Mouse (Mus musculus): ENCODE measurements around the gene Baz2b.
A peak's percentile ranks its signal among the peaks of the same experiment; 100 is the strongest.
"Not testable (repeated sequence)": the region's sequence is repeated elsewhere in the genome, so short reads cannot be mapped to it uniquely, and the experiment has no call there.

Gene Baz2b

DNA sequence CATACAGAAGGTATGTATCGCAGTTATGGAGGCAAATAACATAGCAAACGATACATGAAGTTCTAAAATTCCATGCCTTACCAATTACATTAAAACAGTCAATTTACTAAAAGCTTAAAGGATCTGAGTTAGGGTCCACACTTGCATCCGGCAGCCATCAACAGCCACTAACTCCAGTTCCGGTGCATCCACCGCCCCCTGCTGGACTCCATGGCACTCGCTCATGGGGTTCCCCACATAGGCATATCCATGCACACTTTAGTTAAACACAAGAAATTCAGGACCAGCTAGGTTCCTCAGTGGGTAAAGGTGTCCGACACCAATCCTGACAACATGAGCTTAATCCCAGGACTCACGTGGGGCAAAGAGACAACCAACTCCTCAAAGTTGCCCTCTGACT is 9.0 kb downstream of the Baz2b start:
- no peak for DNase-seq (ENCODE audit: extremely low read depth, low read depth)

- DNase-seq (ENCODE audit: extremely low read depth, low read depth): no peak
Measured at GRCm38 (mm10) chr2:60200051-60200562, 9.5 kb downstream of the Baz2b start.

- no peak for DNase-seq (ENCODE audit: extremely low read depth, low read depth)
Measured at GRCm38 (mm10) chr2:60196841-60197240, 12.8 kb downstream of the Baz2b start.

DNA sequence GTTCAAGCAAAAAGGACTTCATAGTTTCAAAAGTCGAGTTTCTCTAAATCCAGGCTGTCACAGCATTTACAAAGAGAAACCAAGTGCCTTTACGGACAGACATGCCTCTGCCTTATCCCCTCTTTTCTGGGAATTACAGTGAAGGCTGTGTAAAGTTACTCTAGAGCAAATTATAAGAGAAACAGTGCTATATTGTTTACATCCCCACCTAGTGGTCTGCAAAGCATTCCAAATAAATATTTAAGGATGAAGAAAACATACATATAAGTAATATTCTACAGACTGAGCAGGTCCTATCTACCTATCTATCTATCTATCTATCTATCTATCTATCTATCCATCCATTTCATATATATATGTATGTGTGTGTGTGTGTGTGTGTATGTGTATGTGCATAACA is 27.9 kb downstream of the Baz2b start:
- no peak for DNase-seq (ENCODE audit: extremely low read depth, low read depth)

GRCm38 (mm10) chr2:60177490-60177889 is 32.1 kb downstream of the Baz2b start:
- DNase-seq (ENCODE audit: extremely low read depth, low read depth): no peak

- peak; percentile 21 for DNase-seq (ENCODE audit: extremely low read depth, low read depth)
Measured at GRCm38 (mm10) chr2:60176087-60176486, 33.6 kb downstream of the Baz2b start.

DNA sequence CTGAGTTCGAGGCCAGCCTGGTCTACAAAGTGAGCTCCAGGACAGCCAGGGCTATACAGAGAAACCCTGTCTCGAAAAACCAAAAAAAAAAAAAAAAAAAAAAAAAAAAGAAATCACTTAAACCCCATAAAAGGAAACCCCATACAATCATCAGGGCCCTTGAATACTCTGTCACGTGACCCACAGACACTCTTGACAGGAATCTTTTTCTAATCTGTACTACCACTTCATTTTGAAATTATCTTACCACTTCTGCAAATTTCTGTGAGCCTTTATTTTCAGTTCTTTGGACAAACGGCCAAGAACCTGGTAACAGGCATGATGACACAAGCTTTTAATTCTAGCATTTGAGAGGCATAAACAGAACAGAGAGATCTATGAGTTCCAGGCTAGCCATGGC is 34.6 kb downstream of the Baz2b start:
- DNase-seq (ENCODE audit: extremely low read depth, low read depth): no peak

DNA sequence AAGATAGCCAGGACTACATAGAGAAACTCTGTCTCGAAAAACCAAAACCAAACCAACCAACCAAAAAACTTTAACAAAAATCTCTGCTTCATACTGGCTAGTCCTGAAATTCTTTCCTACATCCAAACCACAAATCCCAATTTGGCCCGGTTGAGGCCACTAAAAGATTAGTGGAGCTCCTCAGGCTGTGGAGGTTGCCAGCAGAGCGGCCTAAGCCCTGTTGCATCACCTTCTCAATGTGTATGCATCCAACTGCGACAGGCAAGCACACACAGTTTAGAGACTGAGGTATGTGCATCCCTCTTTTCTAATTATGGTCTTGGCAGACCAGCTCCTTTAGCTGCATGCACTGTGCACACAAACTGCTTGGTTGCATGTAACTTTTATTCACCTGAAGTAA is 36.0 kb downstream of the Baz2b start:
- DNase-seq (ENCODE audit: extremely low read depth, low read depth): no peak

DNA sequence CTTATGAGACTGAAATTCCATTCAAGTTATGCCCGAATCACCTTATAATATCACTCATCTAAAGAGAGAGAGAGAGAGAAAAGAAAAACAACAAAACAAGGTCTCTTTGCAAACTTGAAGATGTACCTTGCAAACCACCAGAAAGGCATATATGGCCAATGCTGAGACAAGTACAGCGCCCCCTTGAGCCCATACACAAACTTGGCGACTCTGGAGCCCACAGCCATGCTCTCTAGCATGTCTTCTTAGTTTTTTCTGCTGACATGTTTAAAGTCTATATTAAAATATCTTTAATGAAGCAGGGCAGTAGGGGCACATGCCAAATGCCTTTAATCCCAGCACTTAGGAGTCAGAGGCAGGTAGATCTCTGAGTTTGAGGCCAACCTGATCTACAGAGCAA is 36.4 kb downstream of the Baz2b start:
- DNase-seq (ENCODE audit: extremely low read depth, low read depth): peak; percentile 5

DNA sequence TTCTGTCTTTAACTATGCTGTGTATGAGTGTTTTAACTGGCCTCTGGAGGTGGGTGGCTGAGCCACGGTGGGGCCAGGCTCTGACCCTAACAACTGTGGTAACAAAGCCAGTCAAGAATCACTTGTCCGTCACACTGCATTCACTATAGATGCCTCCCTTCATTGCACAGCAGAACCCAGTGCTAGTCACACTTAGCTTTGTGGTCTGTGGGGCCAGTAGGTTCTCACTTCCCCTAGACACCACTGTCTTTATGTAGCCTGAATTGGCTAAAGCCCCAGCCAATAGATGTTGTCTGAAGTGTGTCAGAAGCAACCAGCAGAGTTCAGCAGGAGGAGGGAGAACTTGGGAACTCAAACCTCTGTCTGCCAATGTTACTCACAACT is 37.1 kb downstream of the Baz2b start:
- DNase-seq (ENCODE audit: extremely low read depth, low read depth): peak; percentile 20

DNA sequence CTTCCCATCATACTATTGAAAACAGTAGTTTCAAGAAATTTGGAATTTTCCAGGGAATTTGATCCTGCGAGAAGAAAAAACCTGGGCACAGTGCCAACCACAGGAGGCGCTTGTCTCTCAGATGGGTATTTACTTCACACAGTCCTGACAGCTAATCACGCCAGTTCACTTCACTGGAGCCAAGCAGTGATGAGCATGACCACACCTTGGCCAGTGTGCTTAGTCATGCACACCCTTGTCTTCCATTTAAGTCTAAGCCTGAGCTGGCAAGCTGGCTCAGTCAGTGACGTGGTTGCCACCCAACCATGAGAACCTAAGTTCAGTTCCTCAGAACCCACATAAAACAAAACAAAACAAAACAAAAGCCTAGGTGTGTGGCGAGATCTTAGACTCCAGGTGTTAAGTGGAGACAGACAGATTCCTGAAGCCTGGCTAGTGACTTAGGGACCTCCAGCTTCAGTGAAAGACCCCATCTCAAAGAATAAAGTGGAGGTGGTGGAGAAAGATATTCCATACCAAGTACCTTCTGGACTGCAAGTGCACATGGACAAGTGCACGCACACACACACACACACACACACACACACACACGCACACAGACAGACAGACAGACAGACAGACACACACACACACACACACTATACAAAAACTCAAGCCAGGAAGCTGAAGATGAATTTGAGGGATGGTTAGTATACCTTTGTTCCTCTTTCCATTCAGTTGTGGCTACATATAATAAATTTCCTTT is 37.7 kb downstream of the Baz2b start:
- DNase-seq (ENCODE audit: extremely low read depth, low read depth): no peak

DNA sequence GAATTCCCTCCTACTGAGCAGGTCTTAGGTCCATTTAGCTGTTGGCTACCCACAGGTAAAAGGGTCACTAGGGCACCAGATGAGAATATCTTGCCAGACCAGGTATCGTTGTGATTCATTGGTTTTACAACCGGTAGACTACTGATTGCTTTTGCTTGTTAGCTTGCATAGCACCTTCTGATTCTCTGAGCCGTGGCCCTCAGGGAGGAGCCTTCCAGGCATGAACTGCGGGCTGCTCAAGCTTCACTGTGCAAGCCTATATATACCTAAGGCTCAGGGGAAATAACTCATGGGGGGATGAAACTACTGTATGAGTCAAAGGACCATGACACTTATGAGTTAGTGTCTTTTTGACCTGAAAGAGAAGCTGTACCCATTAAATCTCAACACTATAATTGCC is 42.8 kb downstream of the Baz2b start:
- no peak for DNase-seq (ENCODE audit: extremely low read depth, low read depth)

DNA sequence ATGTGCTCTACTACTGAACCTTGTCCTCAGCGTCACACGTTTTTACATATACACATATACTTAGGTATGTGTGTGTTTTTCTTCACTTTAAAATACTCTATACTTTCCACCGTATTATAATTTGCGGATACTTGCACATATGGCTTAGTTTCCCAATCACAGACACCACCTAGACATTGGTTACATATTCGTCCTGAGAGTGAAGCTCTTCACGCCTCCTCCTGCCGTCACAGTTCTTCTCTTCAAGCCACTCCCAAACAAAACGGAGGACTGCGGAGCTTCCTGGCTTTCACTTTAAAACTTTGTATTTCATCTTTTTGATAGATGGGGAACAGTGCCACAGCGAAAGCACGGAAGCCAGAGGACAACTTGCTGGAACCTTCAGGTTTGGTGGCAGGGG is 44.0 kb downstream of the Baz2b start:
- DNase-seq (ENCODE audit: extremely low read depth, low read depth): no peak

- no peak for DNase-seq (ENCODE audit: extremely low read depth, low read depth)
Measured at GRCm38 (mm10) chr2:60163744-60164143, 45.9 kb downstream of the Baz2b start.

DNA sequence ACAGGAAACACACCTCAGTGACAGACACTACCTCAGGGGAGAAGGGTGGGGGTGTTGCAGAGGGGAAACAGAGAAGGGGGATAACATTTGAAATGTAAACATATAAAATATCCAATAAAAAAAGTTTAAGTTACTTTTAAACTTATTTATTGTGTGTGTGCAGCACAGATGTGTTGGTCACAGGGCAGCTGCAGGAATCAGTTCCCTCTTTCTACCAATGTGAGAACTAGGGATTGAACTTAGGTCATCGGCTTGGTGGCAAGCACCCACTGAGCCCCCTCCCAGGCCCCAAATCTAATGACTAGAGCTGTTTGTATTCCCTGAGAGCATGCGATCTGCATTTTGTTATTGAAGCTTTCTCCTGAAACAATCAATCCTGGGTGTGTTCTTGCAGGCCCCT is 57.2 kb downstream of the Baz2b start:
- no peak for DNase-seq (ENCODE audit: extremely low read depth, low read depth)

DNA sequence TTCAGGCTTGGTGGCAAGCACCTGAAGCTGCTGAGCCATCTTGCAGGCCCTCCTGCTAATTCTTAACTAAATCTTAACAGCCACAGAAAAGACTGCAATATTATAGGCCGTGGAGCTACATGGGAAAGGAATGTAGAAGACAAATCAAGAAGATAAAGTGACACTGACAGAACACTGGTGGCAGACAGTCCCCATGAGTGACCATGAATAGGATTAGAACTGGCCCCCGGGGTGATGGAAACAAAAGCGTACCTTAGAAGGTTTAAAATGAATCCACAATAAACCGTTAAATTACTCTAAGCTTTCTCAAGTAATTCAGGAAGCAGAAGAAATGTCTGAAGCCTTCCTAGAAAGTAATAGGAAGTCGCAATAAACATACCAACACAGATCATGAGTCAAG is 61.0 kb downstream of the Baz2b start:
- no peak for DNase-seq (ENCODE audit: extremely low read depth, low read depth)

DNA sequence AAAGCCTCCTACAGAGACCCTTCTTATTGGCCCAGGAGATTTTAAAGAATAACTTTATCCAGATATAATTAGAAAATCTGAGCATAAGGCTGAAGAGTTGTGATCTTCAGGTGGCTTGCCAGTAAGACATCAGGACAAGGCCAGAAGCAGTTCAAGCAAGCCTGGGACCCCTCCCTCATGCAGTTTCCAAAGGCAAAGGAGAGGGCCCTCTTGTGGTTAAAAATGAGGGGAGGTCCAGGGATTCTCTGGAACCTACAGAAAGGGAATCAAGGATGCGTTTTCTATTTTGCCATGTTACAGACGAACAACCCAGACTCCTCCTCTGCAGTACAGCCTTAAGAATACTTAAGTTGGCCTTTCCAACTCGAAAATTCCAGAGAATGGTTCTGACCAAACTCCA is 62.2 kb downstream of the Baz2b start:
- no peak for DNase-seq (ENCODE audit: extremely low read depth, low read depth)

DNA sequence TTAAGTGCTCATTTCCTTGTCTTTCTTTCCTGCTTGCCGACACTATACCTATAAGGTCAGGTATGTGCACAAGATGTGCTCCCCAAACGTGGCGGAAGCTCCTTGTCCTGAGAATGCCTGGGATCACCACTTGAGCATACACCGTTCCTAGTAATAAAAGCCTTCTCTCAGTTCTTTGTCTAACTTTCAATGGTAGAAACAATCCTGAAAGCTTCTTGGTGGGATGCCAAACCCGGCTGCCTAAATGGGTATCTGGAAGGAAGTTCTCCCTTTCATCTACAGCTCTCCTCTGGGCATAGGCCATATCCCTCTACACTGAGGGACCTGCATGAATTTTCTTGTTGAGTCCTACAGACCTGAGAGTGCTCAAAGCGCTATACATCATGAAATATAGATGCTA is 63.9 kb downstream of the Baz2b start:
- DNase-seq (ENCODE audit: extremely low read depth, low read depth): no peak

DNA sequence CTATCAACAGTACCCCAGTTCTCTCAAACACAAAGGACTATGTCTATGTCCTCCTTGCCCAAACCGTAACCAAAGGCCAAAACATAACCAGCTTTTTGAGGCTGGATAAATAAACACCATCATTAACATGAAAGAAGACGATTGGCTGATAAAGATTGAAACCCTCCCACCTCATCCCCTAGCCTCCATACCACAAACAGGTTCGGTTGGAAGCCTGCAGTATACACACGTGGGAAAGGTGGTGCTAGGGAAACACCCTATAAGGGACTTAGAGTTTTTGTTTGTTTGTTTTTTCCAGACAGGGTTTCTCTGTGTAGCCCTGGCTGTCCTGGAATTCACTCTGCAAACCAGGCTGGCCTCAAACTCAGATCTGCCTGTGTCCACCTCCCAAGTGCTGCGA is 66.3 kb downstream of the Baz2b start:
- no peak for DNase-seq (ENCODE audit: extremely low read depth, low read depth)

DNA sequence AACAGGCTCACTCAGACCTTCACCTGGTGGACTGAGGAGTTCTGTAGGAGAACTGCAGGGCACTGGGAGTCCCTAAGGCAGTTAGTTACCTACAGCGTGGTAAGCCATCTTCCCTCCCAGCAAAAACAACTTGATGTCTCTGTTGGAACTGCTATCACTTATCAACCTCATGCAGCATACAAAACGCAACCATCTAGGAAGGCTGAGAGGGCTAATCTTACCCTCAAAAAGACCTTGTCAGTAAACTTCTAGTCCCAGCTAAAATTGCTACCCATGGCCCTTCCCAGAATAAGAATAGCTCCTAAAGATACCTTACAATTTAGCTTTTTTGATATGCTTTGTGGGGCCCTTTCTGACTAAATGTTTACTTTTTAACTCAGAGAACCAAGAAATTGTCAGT is 67.4 kb downstream of the Baz2b start:
- DNase-seq (ENCODE audit: extremely low read depth, low read depth): peak; percentile 53

- DNase-seq (ENCODE audit: extremely low read depth, low read depth): peak; percentile 57
Measured at GRCm38 (mm10) chr2:60138751-60139162, 70.9 kb downstream of the Baz2b start.

DNA sequence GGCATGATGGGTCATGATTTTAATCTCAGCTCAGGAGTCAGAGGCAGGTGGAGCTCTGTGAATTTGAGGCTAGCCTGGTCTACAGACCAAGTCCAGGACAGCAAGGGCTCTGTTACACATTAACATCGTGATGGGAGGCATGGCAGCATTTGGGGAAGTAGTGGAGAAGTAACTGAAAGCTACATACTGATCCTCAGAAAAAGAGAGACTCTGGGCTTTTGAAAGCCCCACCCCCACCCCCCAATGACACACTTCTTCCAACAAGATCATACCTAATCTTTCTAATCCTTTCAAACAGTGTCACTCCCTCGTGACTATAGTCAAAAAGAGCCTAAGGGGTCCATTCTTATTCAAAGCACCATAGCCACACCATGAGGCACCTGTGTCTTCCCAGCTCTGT is 73.8 kb downstream of the Baz2b start:
- no peak for DNase-seq (ENCODE audit: extremely low read depth, low read depth)

- DNase-seq (ENCODE audit: extremely low read depth, low read depth): not testable (repeated sequence)
Measured at GRCm38 (mm10) chr2:60134958-60135357, 74.7 kb downstream of the Baz2b start.

GRCm38 (mm10) chr2:60133072-60133471 is 76.6 kb downstream of the Baz2b start:
- DNase-seq (ENCODE audit: extremely low read depth, low read depth): no peak
